Mouse (Mus musculus) cerebellum, adult 2 months (tissue): Measurements from ENCODE around the gene Ntan1.

Experiments
- CTCF ChIP-seq: fragments of 200-500 bp; IDR thresholded peaks from 2 replicates; pipeline ENCODE4 v1.5.1; 2011; ENCODE audit warnings: low read depth, mild to moderate bottlenecking, control low read depth, low read length, moderate library complexity, borderline replicate concordance; ENCODE audit not compliant: insufficient read depth
- POLR2A ChIP-seq: fragments of 200-500 bp; IDR thresholded peaks from 2 replicates; pipeline ENCODE4 v1.6.1; 2011; ENCODE audit warnings: low read length, control low read depth, borderline replicate concordance; ENCODE audit not compliant: insufficient read depth

DNA sequence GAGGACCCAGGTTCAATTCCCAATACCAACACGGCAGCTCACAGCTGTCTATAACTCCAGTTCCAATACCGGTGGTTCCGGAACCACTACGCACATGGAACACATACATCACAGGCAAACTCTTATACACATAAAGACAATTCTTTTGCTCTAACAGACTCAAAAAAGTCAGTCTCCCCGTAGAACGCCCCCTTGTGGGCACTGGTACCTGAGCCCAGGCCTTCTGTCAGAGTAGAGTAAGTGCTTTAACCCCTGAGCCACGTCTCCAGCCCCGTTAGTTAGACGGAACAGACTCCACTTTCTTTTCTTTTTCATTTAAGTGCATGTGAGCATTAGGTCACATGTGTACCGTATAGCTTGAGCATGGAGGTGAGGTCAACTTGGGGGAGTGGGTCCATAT is 11.8 kb downstream of the Ntan1 start:
- TF ChIP-seq POLR2A (no peak), CTCF (no peak)
